Mouse (Mus musculus): Measurements from ENCODE around the gene Spata4. TPM values are rescaled to one million over a fixed set of nuclear protein-coding genes. Genes with fewer than 3 reads are reported as not detected.

Gene Spata4
- total and polyA plus RNA-seq, 3 experiments, result not detected

- Histone ChIP-seq H3K9ac (ENCODE audit: control insufficient read depth, low read depth, low read length, poor library complexity, severe bottlenecking) (no peak overlapping the region), H3K27ac (ENCODE audit: control insufficient read depth, low read depth, low read length) (no peak overlapping the region), H3K4me1 (ENCODE audit: control insufficient read depth in 1 of 2, insufficient read depth in 2 of 2, low read length in 2 of 2) (no peaks in the 10 kb centered on the region), H3K9me3 (replicated peaks; ENCODE audit: insufficient read depth, low read length) (no peaks in the 10 kb centered on the region), H3K4me3 (ENCODE audit: control insufficient read depth in 1 of 2, insufficient read depth in 1 of 2, low read depth in 2 of 2, low read length in 2 of 2) (no peak overlapping the region), H3K27me3 (ENCODE audit: control insufficient read depth in 1 of 2, insufficient read depth in 2 of 2, low read length in 2 of 2) (no peaks in the 10 kb centered on the region), H3K79me2 (ENCODE audit: control insufficient read depth, insufficient read depth, low read length, poor library complexity) (no peaks in the 10 kb centered on the region), H3K36me3 (ENCODE audit: control insufficient read depth in 1 of 2, insufficient read depth in 2 of 2, low read length in 2 of 2) (no peaks in the 10 kb centered on the region)
- TF ChIP-seq KAT2A (conservative IDR thresholded peaks at IDR 0.05; ENCODE audit: low read depth, low read length) (no peak), ELF1 (IDR thresholded peaks at IDR 0.05; ENCODE audit: low read depth, low read length) (no peak), JUND (IDR thresholded peaks at IDR 0.05; ENCODE audit: low read depth, low read length) (no peak), CHD1 (IDR thresholded peaks at IDR 0.05; ENCODE audit: low read depth, low read length) (no peak), MYB (IDR thresholded peaks at IDR 0.05; ENCODE audit: low read depth, low read length) (no peak), NRF1 (IDR thresholded peaks at IDR 0.05; ENCODE audit: insufficient read depth, low read depth, low read length, poor library complexity, severe bottlenecking) (no peak), POLR2A (IDR thresholded peaks at IDR 0.05; ENCODE audit: control insufficient read depth in 1 of 2, insufficient read depth in 1 of 2, low read depth in 1 of 2, low read length in 2 of 2, poor library complexity in 1 of 2) (no peak), GATA1 (IDR thresholded peaks at IDR 0.05; ENCODE audit: low read depth, low read length) (no peak), ETS1 (IDR thresholded peaks at IDR 0.05; ENCODE audit: low read depth, low read length) (no peak), MAFK (IDR thresholded peaks at IDR 0.05; ENCODE audit: borderline replicate concordance, low read depth, low read length) (no peak)
- no peak for DNase-seq (ENCODE audit: low read depth, low spot score)
Observed at GRCm38 (mm10) chr8:54594634-54595033, 5.9 kb upstream of the Spata4 start.

- H3K36me3 ChIP-seq (ENCODE audit: control insufficient read depth in 1 of 2, insufficient read depth in 2 of 2, low read length in 2 of 2), result no peaks in the 10 kb centered on the region
- H3K4me3 ChIP-seq (ENCODE audit: control insufficient read depth in 1 of 2, insufficient read depth in 1 of 2, low read depth in 2 of 2, low read length in 2 of 2), result no peak overlapping the region
- H3K27ac ChIP-seq (ENCODE audit: control insufficient read depth, low read depth, low read length), result no peak overlapping the region
- TF ChIP-seq MXI1 (IDR thresholded peaks at IDR 0.05; ENCODE audit: low read depth, low read length), result no peak
- TF ChIP-seq GATA1 (IDR thresholded peaks at IDR 0.05; ENCODE audit: low read depth, low read length), result no peak
- no peak for TF ChIP-seq RAD21 (IDR thresholded peaks at IDR 0.05; ENCODE audit: low read depth, low read length)
- TF ChIP-seq MYB (IDR thresholded peaks at IDR 0.05; ENCODE audit: low read depth, low read length), result no peak
- no peak for TF ChIP-seq MAX (IDR thresholded peaks at IDR 0.05; ENCODE audit: low read length)
- TF ChIP-seq BHLHE40 (IDR thresholded peaks at IDR 0.05; ENCODE audit: borderline replicate concordance, low read depth, low read length), result no peak
- no peak for TF ChIP-seq SMC3 (IDR thresholded peaks at IDR 0.05; ENCODE audit: low read depth, low read length)
- TF ChIP-seq SIN3A (IDR thresholded peaks at IDR 0.05; ENCODE audit: low read length), result no peak
- no peak for TF ChIP-seq POLR2AphosphoS5 (IDR thresholded peaks at IDR 0.05; ENCODE audit: borderline replicate concordance, low read depth, low read length)
- H3K79me2 ChIP-seq (ENCODE audit: control insufficient read depth, insufficient read depth, low read length, poor library complexity), result no peaks in the 10 kb centered on the region
- no peaks in the 10 kb centered on the region for H3K27me3 ChIP-seq (ENCODE audit: control insufficient read depth in 1 of 2, insufficient read depth in 2 of 2, low read length in 2 of 2)
- H3K4me1 ChIP-seq (ENCODE audit: control insufficient read depth in 1 of 2, insufficient read depth in 2 of 2, low read length in 2 of 2), result no peaks in the 10 kb centered on the region
- no peak overlapping the region for H3K9ac ChIP-seq (ENCODE audit: control insufficient read depth, low read depth, low read length, poor library complexity, severe bottlenecking)
- no peaks in the 10 kb centered on the region for H3K9me3 ChIP-seq (replicated peaks; ENCODE audit: insufficient read depth, low read length)
- DNase-seq (ENCODE audit: low read depth, low spot score), result no peak
Observed at GRCm38 (mm10) chr8:54596051-54596450, 4.5 kb upstream of the Spata4 start.

Measured in MEL (cell line).